Mouse (Mus musculus): ENCODE measurements around the gene Pp2d1. TPM values are rescaled to one million over a fixed set of nuclear protein-coding genes. Genes with fewer than 3 reads are reported as not detected.

The Pp2d1 gene
- total and polyA plus RNA-seq, 2 experiments from 2014 or later: 0.41 TPM; not detected in 1

DNA sequence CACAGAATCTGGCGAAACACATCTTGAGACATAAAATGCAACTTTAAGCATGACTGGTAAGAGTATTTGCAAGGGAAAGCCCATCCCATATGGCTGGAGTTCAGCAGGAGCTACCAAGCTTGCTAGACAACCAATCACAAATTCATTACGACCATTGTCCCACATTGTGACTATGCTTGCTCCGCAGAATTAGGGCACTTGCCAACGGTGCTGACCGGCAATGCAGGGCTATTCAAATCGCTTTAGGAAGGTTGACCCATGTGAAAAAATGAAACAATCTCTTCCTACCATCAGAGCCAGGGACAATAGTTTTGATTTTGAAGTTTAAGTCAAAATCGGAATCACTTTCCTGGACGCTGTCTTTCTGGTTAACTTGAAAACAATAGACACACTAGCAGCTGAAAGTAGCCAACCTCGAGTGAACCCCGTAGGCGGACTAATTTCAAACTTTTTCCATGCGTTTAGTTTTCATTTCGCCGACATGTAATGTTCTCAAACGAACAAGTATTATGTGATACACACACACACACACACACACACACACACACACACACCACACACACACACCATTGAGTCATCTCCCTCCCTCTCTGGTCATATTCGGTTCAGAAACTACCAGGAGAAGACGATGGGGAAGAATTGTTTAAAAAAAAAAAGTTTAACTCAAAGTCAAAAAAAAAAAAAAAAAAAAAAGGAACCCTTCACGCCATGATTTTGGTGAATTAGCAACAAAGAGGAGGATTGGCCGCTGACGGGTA, 27.1 kb upstream of the Pp2d1 start, which contains the start of gene Kat2b:
Gene Kat2b (plus strand): TSS at position 701 of the 758 bp plus-strand sequence.
- Histone ChIP-seq H3K4me1 (ENCODE audit: insufficient read depth) (peaks cover 19% of the 10 kb centered on the region; the same call in 1 of the 2 replicates), H3K36me3 (ENCODE audit: insufficient read depth) (no peaks in the 10 kb centered on the region), H3K9ac (peak within 1 kb of the TSS; percentile 86), H3K27me3 (ENCODE audit: insufficient read depth, low read length) (no peaks in the 10 kb centered on the region), H3K4me2 (ENCODE audit: low read depth) (peak within 1 kb of the TSS; percentile 81), H3K27ac (ENCODE audit: low read depth, low read length) (peak within 1 kb of the TSS; percentile 92), H3K9me3 (ENCODE audit: low read length) (no peaks in the 10 kb centered on the region), H3K4me3 (ENCODE audit: low read depth, low read length) (peak within 1 kb of the TSS; percentile 87)
- ATAC-seq (no peak), DNase-seq (peak; percentile 29)
- TF ChIP-seq CTCF (IDR thresholded peaks at IDR 0.05; ENCODE audit: low read depth): no peak
- WGBS: under 1% methylated on average over 20 of the region's 20 CpGs

DNA sequence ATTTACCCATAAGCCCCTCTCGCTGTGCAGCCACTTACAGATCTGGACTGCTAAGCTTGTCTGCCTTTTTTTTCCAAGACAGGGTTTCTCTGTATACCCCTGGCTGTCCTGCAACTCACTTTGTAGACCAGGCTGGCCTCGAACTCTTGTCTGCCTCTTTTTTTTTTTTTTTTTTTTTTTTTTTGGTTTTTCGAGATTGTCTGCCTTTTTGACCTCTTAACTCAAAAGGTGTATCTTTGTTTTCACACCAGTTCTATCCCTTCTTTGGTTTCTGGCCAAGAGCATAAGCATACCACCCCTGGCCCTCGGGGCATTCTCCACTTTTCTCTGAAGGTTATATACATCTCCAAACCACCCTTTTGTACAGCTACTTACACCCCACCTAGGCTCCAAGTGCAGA, 25.6 kb upstream of the Pp2d1 start:
- Histone ChIP-seq H3K4me2 (ENCODE audit: low read depth) (no peak overlapping the region), H3K27me3 (ENCODE audit: insufficient read depth, low read length) (no peaks in the 10 kb centered on the region), H3K9ac (no peak overlapping the region), H3K27ac (ENCODE audit: low read depth, low read length) (no peak overlapping the region), H3K4me3 (ENCODE audit: low read depth, low read length) (no peak overlapping the region), H3K4me1 (ENCODE audit: insufficient read depth) (peaks cover 14% of the 10 kb centered on the region; the same call in 1 of the 2 replicates), H3K9me3 (ENCODE audit: low read length) (no peaks in the 10 kb centered on the region), H3K36me3 (ENCODE audit: insufficient read depth) (no peaks in the 10 kb centered on the region)
- no peak for TF ChIP-seq CTCF (IDR thresholded peaks at IDR 0.05; ENCODE audit: low read depth)
- ATAC-seq (no peak), DNase-seq (no peak)
- 93% methylated on average over 4 of the region's 4 CpGs for WGBS

DNA sequence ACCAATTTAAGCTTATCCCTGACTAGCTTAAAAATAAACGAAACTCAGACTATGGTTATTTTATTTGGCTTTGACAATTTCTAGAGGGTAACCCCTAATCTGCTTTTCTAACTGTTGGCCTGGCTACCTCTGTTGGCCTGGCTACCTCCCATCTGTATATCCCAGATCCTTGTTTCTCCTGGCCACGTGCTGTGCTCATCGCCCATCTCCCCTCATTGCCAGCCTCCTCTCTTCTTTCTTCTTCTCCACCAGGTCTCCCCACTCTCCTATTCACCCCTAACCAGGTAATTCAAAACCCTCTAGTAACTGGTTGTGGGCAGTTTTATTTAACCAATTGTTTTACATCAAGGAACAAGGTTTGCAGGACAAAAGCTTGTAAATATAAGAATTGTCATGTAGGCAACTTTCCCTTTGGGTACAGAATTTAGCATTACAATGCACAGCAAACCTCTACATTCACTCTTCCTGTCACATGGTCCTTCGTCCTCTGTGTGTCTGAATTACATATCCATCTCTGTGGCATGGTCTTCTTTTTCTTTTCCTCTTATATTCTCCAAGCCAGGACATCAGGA, 22.3 kb upstream of the Pp2d1 start:
- 83% methylated on average over 4 of the region's 4 CpGs for WGBS

DNA sequence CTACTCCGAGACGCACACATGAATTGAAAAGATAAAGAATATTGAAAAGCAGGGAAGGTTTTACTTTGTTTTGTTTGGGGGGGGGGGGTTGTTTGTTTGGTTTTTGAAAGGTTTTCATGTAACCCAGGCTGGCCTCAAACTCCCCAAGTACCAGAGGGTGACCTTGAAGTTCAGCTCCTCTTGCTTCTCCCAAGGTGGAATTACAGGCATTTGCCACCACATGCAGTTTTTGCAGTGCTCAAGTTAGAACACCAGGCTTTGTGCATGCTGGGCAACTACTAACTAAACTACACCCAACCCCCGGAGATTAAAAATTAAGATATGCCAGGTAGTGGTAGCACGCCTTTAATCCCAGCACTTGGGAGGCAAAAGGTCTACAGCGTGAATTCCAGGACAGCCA, 20.4 kb upstream of the Pp2d1 start:
- Histone ChIP-seq H3K9ac (no peak overlapping the region), H3K27ac (ENCODE audit: low read depth, low read length) (no peak overlapping the region), H3K9me3 (ENCODE audit: low read length) (no peaks in the 10 kb centered on the region), H3K4me2 (ENCODE audit: low read depth) (no peak overlapping the region), H3K4me1 (ENCODE audit: insufficient read depth) (no peaks in the 10 kb centered on the region), H3K36me3 (ENCODE audit: insufficient read depth) (no peaks in the 10 kb centered on the region), H3K4me3 (ENCODE audit: low read depth, low read length) (no peak overlapping the region), H3K27me3 (ENCODE audit: insufficient read depth, low read length) (no peaks in the 10 kb centered on the region)
- 91% methylated on average over 5 of the region's 5 CpGs for WGBS
- DNase-seq (no peak), ATAC-seq (no peak)
- no peak for TF ChIP-seq CTCF (IDR thresholded peaks at IDR 0.05; ENCODE audit: low read depth)

More for the DNA sequence above, 22.3 kb upstream of the Pp2d1 start:
- Histone ChIP-seq H3K27me3 (ENCODE audit: insufficient read depth, low read length) (no peaks in the 10 kb centered on the region), H3K27ac (ENCODE audit: low read depth, low read length) (no peak overlapping the region), H3K4me3 (ENCODE audit: low read depth, low read length) (no peak overlapping the region), H3K4me2 (ENCODE audit: low read depth) (no peak overlapping the region), H3K36me3 (ENCODE audit: insufficient read depth) (no peaks in the 10 kb centered on the region), H3K9ac (no peak overlapping the region), H3K4me1 (ENCODE audit: insufficient read depth) (no peaks in the 10 kb centered on the region), H3K9me3 (ENCODE audit: low read length) (no peaks in the 10 kb centered on the region)
- DNase-seq (no peak), ATAC-seq (no peak)
- TF ChIP-seq CTCF (IDR thresholded peaks at IDR 0.05; ENCODE audit: low read depth): no peak

DNA sequence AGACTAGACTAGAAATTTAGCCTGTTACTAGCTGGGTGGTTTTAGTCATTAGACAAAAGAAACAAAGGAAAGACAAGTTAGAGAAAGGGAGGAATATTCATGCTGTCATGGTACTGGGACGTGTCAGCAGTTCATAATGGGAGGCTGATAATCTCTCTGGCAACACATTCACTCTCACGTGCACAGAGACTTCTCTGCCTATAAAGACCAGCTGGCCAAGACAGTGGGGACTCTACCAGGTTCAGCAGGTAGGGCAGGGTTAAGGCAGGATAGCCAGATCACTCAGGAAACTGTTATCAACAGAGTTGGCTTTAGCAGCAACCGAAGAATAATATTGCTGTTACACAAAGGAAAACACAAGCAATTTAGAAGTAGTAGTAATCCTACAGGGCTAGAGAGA, 18.2 kb upstream of the Pp2d1 start:
- WGBS: 49% methylated on average over 3 of the region's 3 CpGs
- Histone ChIP-seq H3K4me3 (ENCODE audit: low read depth, low read length) (no peak overlapping the region), H3K27ac (ENCODE audit: low read depth, low read length) (no peak overlapping the region), H3K9ac (no peak overlapping the region), H3K4me2 (ENCODE audit: low read depth) (no peak overlapping the region), H3K36me3 (ENCODE audit: insufficient read depth) (no peaks in the 10 kb centered on the region), H3K4me1 (ENCODE audit: insufficient read depth) (no peaks in the 10 kb centered on the region), H3K27me3 (ENCODE audit: insufficient read depth, low read length) (no peaks in the 10 kb centered on the region), H3K9me3 (ENCODE audit: low read length) (no peaks in the 10 kb centered on the region)
- ATAC-seq (no peak), DNase-seq (no peak)
- TF ChIP-seq CTCF (IDR thresholded peaks at IDR 0.05; ENCODE audit: low read depth): no peak

DNA sequence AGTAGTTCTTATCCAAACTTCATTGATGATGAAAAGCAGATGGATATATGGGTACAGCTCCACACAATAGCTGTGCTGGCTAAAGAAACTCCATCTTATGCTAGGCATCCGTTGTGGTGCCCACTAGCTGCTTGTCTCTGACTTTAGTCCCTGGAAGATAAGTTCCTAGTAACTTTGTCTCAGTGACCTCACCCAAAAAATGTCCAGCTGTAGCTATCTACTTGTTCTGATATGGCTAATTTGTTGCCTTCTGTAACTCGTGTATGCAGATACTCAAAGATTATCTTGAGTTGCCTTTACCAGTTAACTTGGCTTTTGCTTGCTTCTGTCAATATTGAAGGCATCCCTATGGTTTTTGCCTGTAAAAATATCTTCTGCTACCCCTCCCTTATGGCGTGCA, 15.6 kb upstream of the Pp2d1 start:
- no peak for DNase-seq
- H3K36me3 ChIP-seq (ENCODE audit: insufficient read depth): no peaks in the 10 kb centered on the region
- no peak overlapping the region for H3K4me3 ChIP-seq (ENCODE audit: low read depth, low read length)
- 87% methylated on average over 3 of the region's 3 CpGs for WGBS
- H3K27me3 ChIP-seq (ENCODE audit: insufficient read depth, low read length): no peaks in the 10 kb centered on the region
- H3K9me3 ChIP-seq (ENCODE audit: low read length): no peaks in the 10 kb centered on the region
- no peak overlapping the region for H3K27ac ChIP-seq (ENCODE audit: low read depth, low read length)
- ATAC-seq: no peak
- H3K4me1 ChIP-seq (ENCODE audit: insufficient read depth): no peaks in the 10 kb centered on the region
- H3K4me2 ChIP-seq (ENCODE audit: low read depth): no peak overlapping the region
- no peak overlapping the region for H3K9ac ChIP-seq
- TF ChIP-seq CTCF (IDR thresholded peaks at IDR 0.05; ENCODE audit: low read depth): no peak

DNA sequence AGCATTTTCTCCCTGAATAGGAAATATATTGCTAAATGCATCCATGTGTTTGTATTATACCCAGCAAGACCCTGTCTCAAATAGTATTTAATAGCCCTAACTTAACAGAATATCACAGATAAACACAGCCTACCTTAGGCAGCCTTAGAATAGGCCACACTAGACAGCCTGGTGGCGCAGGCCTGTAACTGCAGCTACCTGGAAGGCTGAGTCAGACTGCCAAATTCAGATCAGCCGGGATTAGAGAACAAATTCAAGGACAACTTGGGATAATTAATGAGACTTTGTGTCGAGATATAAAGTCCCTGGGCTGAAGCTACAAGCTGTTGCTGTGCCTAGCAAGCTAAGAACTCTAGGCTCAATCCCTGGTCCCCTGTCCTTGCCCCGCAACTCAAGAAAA, 14.8 kb upstream of the Pp2d1 start:
- no peaks in the 10 kb centered on the region for H3K36me3 ChIP-seq (ENCODE audit: insufficient read depth)
- H3K9me3 ChIP-seq (ENCODE audit: low read length): no peaks in the 10 kb centered on the region
- peak; percentile 42 for TF ChIP-seq CTCF (IDR thresholded peaks at IDR 0.05; ENCODE audit: low read depth)
- no peak overlapping the region for H3K9ac ChIP-seq
- 53% methylated on average over 4 of the region's 4 CpGs for WGBS
- H3K4me1 ChIP-seq (ENCODE audit: insufficient read depth): no peaks in the 10 kb centered on the region
- H3K4me2 ChIP-seq (ENCODE audit: low read depth): no peak overlapping the region
- ATAC-seq (no peak), DNase-seq (no peak)
- no peak overlapping the region for H3K27ac ChIP-seq (ENCODE audit: low read depth, low read length)
- no peaks in the 10 kb centered on the region for H3K27me3 ChIP-seq (ENCODE audit: insufficient read depth, low read length)
- no peak overlapping the region for H3K4me3 ChIP-seq (ENCODE audit: low read depth, low read length)
